Mouse (Mus musculus): ENCODE results near the gene Tmem242.

- TF ChIP-seq POLR2A (IDR thresholded peaks at IDR 0.05; ENCODE audit: insufficient read depth, low read depth, low read length) (no peak), CTCF (IDR thresholded peaks at IDR 0.05; ENCODE audit: insufficient read depth, low read depth, low read length) (no peak)
Observed at GRCm38 (mm10) chr17:5419771-5420518, 20.1 kb downstream of the Tmem242 start.

Data from olfactory bulb, adult 2 months (tissue).